Mouse (Mus musculus) layer of hippocampus, adult 9-11 months (tissue): ENCODE results near the gene Lpin1.

Experiments used
- DNase-seq: peaks from one replicate; pipeline ENCODE4 v3.0.0; 2022

The Lpin1 gene

GRCm38 (mm10) chr12:16610936-16611335 is at the start of gene Lpin1:
Gene Lpin1 (minus strand): TSS chr12:16610966.
- no peak for DNase-seq

- DNase-seq = peak; percentile 66
These were observed 46.4 kb upstream of the Lpin1 start for GRCm38 (mm10) chr12:16656906-16657875.

GRCm38 (mm10) chr12:16655604-16656003 is 44.8 kb upstream of the Lpin1 start:
- no peak for DNase-seq

GRCm38 (mm10) chr12:16653332-16654093 is 42.7 kb upstream of the Lpin1 start, which contains the start of gene Ntsr2:
Gene Ntsr2 (plus strand): TSS chr12:16653382.
- peak; percentile 62 for DNase-seq

- DNase-seq = no peak
These were observed 39.1 kb upstream of the Lpin1 start for GRCm38 (mm10) chr12:16649819-16650218.

- no peak for DNase-seq
These were observed 37.5 kb upstream of the Lpin1 start for GRCm38 (mm10) chr12:16648273-16648672.

GRCm38 (mm10) chr12:16646780-16647409 is 36.1 kb upstream of the Lpin1 start:
- no peak for DNase-seq

GRCm38 (mm10) chr12:16644698-16645097 is 33.9 kb upstream of the Lpin1 start:
- no peak for DNase-seq

GRCm38 (mm10) chr12:16643508-16644345 is 33.0 kb upstream of the Lpin1 start:
- peak; percentile 52 for DNase-seq

GRCm38 (mm10) chr12:16642000-16642399 is 31.2 kb upstream of the Lpin1 start:
- no peak for DNase-seq

GRCm38 (mm10) chr12:16640075-16640474 is 29.3 kb upstream of the Lpin1 start:
- no peak for DNase-seq

- no peak for DNase-seq
These were observed 28.5 kb upstream of the Lpin1 start for GRCm38 (mm10) chr12:16639078-16639771.

- DNase-seq = no peak
These were observed 25.1 kb upstream of the Lpin1 start for GRCm38 (mm10) chr12:16635816-16636215.

GRCm38 (mm10) chr12:16634075-16634813 is 23.5 kb upstream of the Lpin1 start:
- no peak for DNase-seq

- DNase-seq = no peak
These were observed 22.5 kb upstream of the Lpin1 start for GRCm38 (mm10) chr12:16633235-16633634.

GRCm38 (mm10) chr12:16631423-16631822 is 20.7 kb upstream of the Lpin1 start:
- no peak for DNase-seq

- no peak for DNase-seq
These were observed 20.1 kb upstream of the Lpin1 start for GRCm38 (mm10) chr12:16630866-16631185.

GRCm38 (mm10) chr12:16630152-16630865 is 19.5 kb upstream of the Lpin1 start:
- no peak for DNase-seq

GRCm38 (mm10) chr12:16620230-16620629 is 9.5 kb upstream of the Lpin1 start:
- DNase-seq = no peak

- no peak for DNase-seq
These were observed 8.7 kb upstream of the Lpin1 start for GRCm38 (mm10) chr12:16619453-16619852.
